Mouse (Mus musculus) CH12.LX (cell line): ENCODE measurements around the gene Ccdc141. TPM values are rescaled to one million over a fixed set of nuclear protein-coding genes. Genes with fewer than 3 reads are reported as not detected.

ENCODE experiments used
- DNase-seq: peaks from one replicate; pipeline ENCODE4 v3.0.0-alpha.2; 2013; ENCODE audit errors: extremely low read depth
- H3K27ac ChIP-seq: 2 replicates; pipeline ENCODE4 v1.5.1; 2012; ENCODE audit warnings: low read depth, mild to moderate bottlenecking, control low read depth, moderate library complexity; ENCODE audit not compliant: insufficient read depth
- H3K27me3 ChIP-seq: replicated peaks from 2 replicates; pipeline ENCODE3; 2012; ENCODE audit warnings: inconsistent platforms
- H3K36me3 ChIP-seq, 2 experiments: replicated peaks in 1 of 2; 2 replicates each; pipeline versions ENCODE3 to v1.6.1; 2012; ENCODE audit warnings: inconsistent platforms in 1 of 2, low read length in 1 of 2, mild to moderate bottlenecking in 1 of 2, mixed read lengths in 1 of 2, moderate library complexity in 1 of 2; ENCODE audit not compliant: control insufficient read depth in 1 of 2, insufficient read depth in 1 of 2
- H3K4me1 ChIP-seq, 2 experiments: 2 replicates each; pipeline ENCODE4 v1.6.1; 2012; ENCODE audit warnings: inconsistent platforms in 1 of 2, moderate library complexity in 1 of 2; ENCODE audit not compliant: insufficient read depth in 2 of 2, control insufficient read depth in 1 of 2
- H3K4me2 ChIP-seq: 2 replicates; pipeline ENCODE4 v1.6.1; 2012; ENCODE audit warnings: low read depth, mild to moderate bottlenecking, control low read depth; ENCODE audit not compliant: poor library complexity, insufficient read depth, severe bottlenecking
- H3K4me3 ChIP-seq, 3 experiments: fragments of 150-350 bp in 1 of 3; sonication (generic) in 1 of 3; replicated peaks in 1 of 3; 2 replicates each; pipeline versions ENCODE3 to v1.5.1; 2011 to 2012; ENCODE audit warnings: low read depth in 2 of 3, low read length in 2 of 3, mild to moderate bottlenecking in 2 of 3, moderate library complexity in 2 of 3, control low read depth in 1 of 3, improper control_type of control experiment in 1 of 3, inconsistent platforms in 1 of 3, mixed read lengths in 1 of 3; ENCODE audit not compliant: poor library complexity in 1 of 3
- H3K79me2 ChIP-seq: replicated peaks from 2 replicates; pipeline ENCODE4 v1.6.1; 2012; ENCODE audit warnings: mild to moderate bottlenecking, moderate library complexity; ENCODE audit not compliant: control insufficient read depth, poor library complexity, insufficient read depth, severe bottlenecking; ENCODE audit errors: extremely low read depth
- H3K9ac ChIP-seq: 2 replicates; pipeline ENCODE4 v1.6.1; 2012; ENCODE audit warnings: low read depth, mild to moderate bottlenecking, control low read depth, moderate library complexity; ENCODE audit not compliant: insufficient read depth
- H3K9me3 ChIP-seq: replicated peaks from 2 replicates; pipeline ENCODE3; 2012; ENCODE audit warnings: low read length, inconsistent platforms, mixed read lengths
- BHLHE40 ChIP-seq: IDR thresholded peaks from 2 replicates; pipeline ENCODE4 v1.6.1; 2011; ENCODE audit warnings: mild to moderate bottlenecking, low read depth, low read length, improper control_type of control experiment
- CHD2 ChIP-seq: IDR thresholded peaks from 2 replicates; pipeline ENCODE4 v1.6.1; 2011; ENCODE audit warnings: low read length, improper control_type of control experiment
- CTCF ChIP-seq, 2 experiments: IDR thresholded peaks in 1 of 2; conservative IDR thresholded peaks in 1 of 2; 2 replicates each; pipeline ENCODE4 v1.5.1; 2011 to 2012; ENCODE audit warnings: low read depth in 2 of 2, low read length in 2 of 2, improper control_type of control experiment in 1 of 2, inconsistent platforms in 1 of 2, mild to moderate bottlenecking in 1 of 2, moderate library complexity in 1 of 2
- E2F4 ChIP-seq: IDR thresholded peaks from 2 replicates; pipeline ENCODE4 v1.6.1; 2011; ENCODE audit warnings: low read depth, low read length, improper control_type of control experiment; ENCODE audit not compliant: insufficient replicate concordance
- ETS1 ChIP-seq: conservative IDR thresholded peaks from 2 replicates; pipeline ENCODE4 v1.6.1; 2012; ENCODE audit warnings: low read depth, mild to moderate bottlenecking, inconsistent platforms, low read length, improper control_type of control experiment, moderate library complexity
- GABPA ChIP-seq: IDR thresholded peaks from 2 replicates; pipeline ENCODE4 v1.6.1; 2012; ENCODE audit warnings: low read depth, low read length, improper control_type of control experiment, inconsistent platforms; ENCODE audit not compliant: insufficient replicate concordance
- HCFC1 ChIP-seq: IDR thresholded peaks from 2 replicates; pipeline ENCODE4 v1.6.1; 2012; ENCODE audit warnings: low read depth, mild to moderate bottlenecking, inconsistent platforms, low read length, improper control_type of control experiment
- JUN ChIP-seq: IDR thresholded peaks from 2 replicates; pipeline ENCODE4 v1.6.1; 2011; ENCODE audit warnings: low read depth, mild to moderate bottlenecking, low read length, improper control_type of control experiment, moderate library complexity; ENCODE audit not compliant: insufficient read depth
- KAT2A ChIP-seq: IDR thresholded peaks from 2 replicates; pipeline ENCODE4 v1.6.1; 2012; ENCODE audit warnings: low read length, improper control_type of control experiment, inconsistent platforms; ENCODE audit not compliant: insufficient replicate concordance
- NELFE ChIP-seq: IDR thresholded peaks from 2 replicates; pipeline ENCODE4 v1.6.1; 2011; ENCODE audit warnings: low read depth, low read length, improper control_type of control experiment
- PAX5 ChIP-seq: IDR thresholded peaks from 2 replicates; pipeline ENCODE4 v1.6.1; 2012; ENCODE audit warnings: low read length, inconsistent platforms, mixed read lengths
- POLR2AphosphoS2 ChIP-seq: IDR thresholded peaks from 2 replicates; pipeline ENCODE4 v1.6.1; 2011; ENCODE audit warnings: low read depth, low read length, improper control_type of control experiment
- SIN3A ChIP-seq: IDR thresholded peaks from 2 replicates; pipeline ENCODE4 v1.6.1; 2012; ENCODE audit warnings: low read length, improper control_type of control experiment, inconsistent platforms
- TBP ChIP-seq: conservative IDR thresholded peaks from 2 replicates; pipeline ENCODE4 v1.6.1; 2011; ENCODE audit warnings: low read depth, low read length, improper control_type of control experiment
- UBTF ChIP-seq: IDR thresholded peaks from 2 replicates; pipeline ENCODE4 v1.6.1; 2012; ENCODE audit warnings: low read depth, mild to moderate bottlenecking, inconsistent platforms, low read length, improper control_type of control experiment, moderate library complexity
- USF1 ChIP-seq: IDR thresholded peaks from 2 replicates; pipeline ENCODE4 v1.6.1; 2014; ENCODE audit warnings: low read depth, mild to moderate bottlenecking, inconsistent platforms, low read length, improper control_type of control experiment
- USF2 ChIP-seq: conservative IDR thresholded peaks from 2 replicates; pipeline ENCODE4 v1.6.1; 2011; ENCODE audit warnings: low read depth, low read length, improper control_type of control experiment
- ZC3H11A ChIP-seq: IDR thresholded peaks from 2 replicates; pipeline ENCODE4 v1.6.1; 2012; ENCODE audit warnings: low read depth, mild to moderate bottlenecking, inconsistent platforms, low read length, improper control_type of control experiment
- ZKSCAN1 ChIP-seq: IDR thresholded peaks from 2 replicates; pipeline ENCODE4 v1.6.1; 2012; ENCODE audit warnings: low read depth, inconsistent platforms, low read length, improper control_type of control experiment, borderline replicate concordance
- dilution Hi-C: fragments of 300-500 bp; cut with MboI; formaldehyde crosslinking; loops from 2 replicates; pipeline ENCODE4 v1.14.3; 2020; ENCODE audit warnings: low sequenced_read_pairs; ENCODE audit not compliant: extremely low pct_unique_long_range_greater_than_20kb, extremely low pct_ligation_motif_present
- in situ Hi-C: fragments of 300-500 bp; cut with MboI; formaldehyde crosslinking; loops from 3 replicates; pipeline ENCODE4 v1.14.3; 2019; ENCODE audit warnings: low sequenced_read_pairs, low pct_ligation_motif_present, low pct_unique_long_range_greater_than_20kb, mixed read lengths
- polyA plus RNA-seq: library from polyadenylated mRNA; unstranded; fragments of >175 nt; gene quantifications from 2 replicates; pipeline ENCODE4 v1.2.1, GENCODE M21; 2012; ENCODE audit warnings: low read depth; ENCODE audit not compliant: insufficient read length
- total RNA-seq, 2 experiments: library from RNA; depleted of rRNA; stranded (reverse); fragments of 300-350 nt in 1 of 2; fragments of >200 nt in 1 of 2; gene quantifications; 2 replicates each; pipeline ENCODE4 v1.2.3; 2012 to 2014

Ccdc141 gene
- total and polyA plus RNA-seq, 3 experiments = not detected

GRCm38 (mm10) chr2:77059596-77059995 is 110.8 kb downstream of the Ccdc141 start:
- H3K27me3 ChIP-seq = no peaks in the 10 kb centered on the region
- dilution Hi-C loops = no loop called here

GRCm38 (mm10) chr2:77056367-77056766 is 114.1 kb downstream of the Ccdc141 start:
- Histone ChIP-seq H3K9me3 (no peaks in the 10 kb centered on the region), H3K4me1 (no peaks in the 10 kb centered on the region), H3K4me3 (no peak overlapping the region), H3K36me3 (no peaks in the 10 kb centered on the region), H3K79me2 (no peaks in the 10 kb centered on the region), H3K27ac (no peak overlapping the region), H3K4me2 (no peak overlapping the region), H3K27me3 (no peaks in the 10 kb centered on the region), H3K9ac (no peak overlapping the region)
- no peak for DNase-seq
- dilution Hi-C loops (no loop called here), in situ Hi-C loops (loop anchor here (25.0 kb wide), 1 partner anchor 656 kb away; no protein-coding TSS in a partner anchor)
- TF ChIP-seq GABPA = no peak
- TF ChIP-seq CTCF (conservative IDR thresholded peaks at IDR 0.05 in 1 of 2, IDR thresholded peaks at IDR 0.05 in 1 of 2; ENCODE audit: low read depth in 2 of 2, low read length in 2 of 2) = no peak
- no peak for TF ChIP-seq PAX5
- no peak for TF ChIP-seq USF2
- TF ChIP-seq JUN = no peak
- no peak for TF ChIP-seq ZKSCAN1
- TF ChIP-seq ETS1 = no peak
- TF ChIP-seq POLR2AphosphoS2 = no peak
- no peak for TF ChIP-seq E2F4
- no peak for TF ChIP-seq SIN3A
- TF ChIP-seq BHLHE40 = no peak
- no peak for TF ChIP-seq HCFC1
- no peak for TF ChIP-seq TBP
- no peak for TF ChIP-seq KAT2A
- TF ChIP-seq CHD2 = no peak
- TF ChIP-seq NELFE = no peak

More at GRCm38 (mm10) chr2:77059596-77059995, 110.8 kb downstream of the Ccdc141 start:
- no peaks in the 10 kb centered on the region for H3K79me2 ChIP-seq
- H3K4me2 ChIP-seq = no peak overlapping the region
- no peak for DNase-seq
- H3K4me1 ChIP-seq = no peaks in the 10 kb centered on the region
- H3K9me3 ChIP-seq = no peaks in the 10 kb centered on the region
- no peak overlapping the region for H3K27ac ChIP-seq
- in situ Hi-C loops = loop anchor here (25.0 kb wide), 1 partner anchor 653 kb away; no protein-coding TSS in a partner anchor
- TF ChIP-seq ZKSCAN1 = no peak
- TF ChIP-seq ETS1 = no peak
- TF ChIP-seq GABPA = no peak
- no peak for TF ChIP-seq JUN
- no peak for TF ChIP-seq USF1
- TF ChIP-seq UBTF = no peak
- TF ChIP-seq ZC3H11A = no peak
- TF ChIP-seq SIN3A = no peak
- no peak for TF ChIP-seq CHD2
- no peak overlapping the region for H3K9ac ChIP-seq
- no peak overlapping the region for H3K4me3 ChIP-seq
- no peaks in the 10 kb centered on the region for H3K36me3 ChIP-seq
